Mouse (Mus musculus): ENCODE measurements at regions not wholly inside any gene's neighbourhood (a gene's known extent, or its start where the extent isn't known, plus 50 kb on each side); places are given as distances from the start of the nearest gene placed in this dataset.

- DNase-seq (ENCODE audit: low read depth, low spot score) = no peak
Measured at GRCm38 (mm10) chr13:60299076-60299475, 121.9 kb upstream of the Gas1 start.

DNA sequence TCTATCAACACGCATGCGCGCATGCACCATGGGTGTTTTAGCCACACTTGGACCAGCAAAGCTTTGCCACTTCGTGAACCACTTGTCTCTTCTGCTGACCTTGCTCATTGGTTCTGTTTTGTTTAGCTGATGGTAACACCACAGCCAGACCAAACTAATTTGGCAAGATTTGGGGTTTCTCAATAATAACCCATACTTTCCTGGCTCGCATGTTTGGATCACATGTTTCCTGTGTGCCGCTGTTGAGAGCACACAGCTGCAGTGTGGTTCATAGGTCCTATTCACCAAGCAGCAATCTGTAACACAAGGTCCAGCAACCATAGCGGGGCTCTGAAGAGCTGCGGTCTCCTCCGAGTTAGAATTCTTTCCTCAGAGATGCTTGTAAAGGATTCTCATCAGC is 126.4 kb upstream of the Gas1 start:
- DNase-seq (ENCODE audit: low read depth, low spot score) = no peak

DNA sequence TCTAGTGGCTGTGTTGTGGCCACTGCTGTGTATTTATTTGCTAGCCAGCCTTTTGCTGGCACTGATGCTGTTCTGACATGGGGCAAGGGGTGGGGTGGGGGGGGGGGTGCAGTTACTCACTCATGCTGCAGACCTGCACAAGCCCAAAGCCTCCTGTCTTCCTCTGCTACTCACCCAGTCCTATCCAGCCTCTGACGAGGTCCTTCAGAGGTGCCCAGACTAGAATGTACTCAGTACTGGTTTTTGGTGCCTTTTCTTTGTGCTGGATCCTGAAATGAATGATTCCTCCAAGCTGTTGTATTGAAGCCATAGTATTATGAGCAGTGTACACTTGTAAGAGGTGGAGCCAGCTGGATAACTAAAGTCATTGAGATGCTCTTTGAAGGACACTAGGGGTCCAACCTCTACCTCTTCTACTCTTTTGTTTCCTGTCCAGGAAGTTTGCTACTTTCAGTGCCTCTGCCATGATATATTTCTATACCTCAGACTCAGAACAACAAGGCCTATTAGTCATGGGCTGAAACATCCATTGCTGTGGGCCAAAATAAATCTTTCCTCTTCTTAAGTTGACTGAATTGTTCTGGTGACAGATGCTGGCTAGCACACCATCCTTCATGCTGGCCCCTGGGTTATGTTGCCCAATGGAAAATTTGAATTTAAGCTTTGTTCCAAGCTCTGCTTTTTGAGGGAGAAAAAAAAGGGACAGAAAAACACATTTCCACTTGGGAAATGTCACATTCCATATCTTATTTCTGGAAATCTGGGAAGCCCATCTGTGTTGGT is 128.1 kb upstream of the Gas1 start:
- no peak for DNase-seq (ENCODE audit: low read depth, low spot score)

- DNase-seq (ENCODE audit: low read depth, low spot score) = no peak
Measured at GRCm38 (mm10) chr13:60308062-60308801, 131.1 kb upstream of the Gas1 start.

- no peak for DNase-seq (ENCODE audit: low read depth, low spot score)
Measured at GRCm38 (mm10) chr13:60309482-60309881, 132.3 kb upstream of the Gas1 start.

DNA sequence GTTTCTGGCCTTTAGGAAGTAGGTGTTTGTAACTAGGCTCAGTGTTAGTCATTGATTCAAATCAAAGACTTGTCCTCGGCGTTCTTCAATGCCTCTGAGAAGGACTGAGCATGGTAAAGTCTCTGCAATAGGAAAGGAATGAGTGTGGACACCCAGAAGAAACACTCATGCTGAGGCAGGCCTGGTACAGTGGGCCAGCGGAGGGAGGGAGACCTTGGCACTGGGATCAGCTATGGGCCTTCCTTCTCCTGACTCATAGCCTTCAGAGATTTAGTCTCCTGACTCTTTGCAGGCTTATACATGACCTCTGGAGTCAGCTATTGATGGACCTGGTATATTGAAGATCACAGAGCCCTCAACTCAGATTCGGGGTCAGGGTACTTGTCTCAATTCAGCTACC is 132.8 kb upstream of the Gas1 start:
- no peak for DNase-seq (ENCODE audit: low read depth, low spot score)

DNA sequence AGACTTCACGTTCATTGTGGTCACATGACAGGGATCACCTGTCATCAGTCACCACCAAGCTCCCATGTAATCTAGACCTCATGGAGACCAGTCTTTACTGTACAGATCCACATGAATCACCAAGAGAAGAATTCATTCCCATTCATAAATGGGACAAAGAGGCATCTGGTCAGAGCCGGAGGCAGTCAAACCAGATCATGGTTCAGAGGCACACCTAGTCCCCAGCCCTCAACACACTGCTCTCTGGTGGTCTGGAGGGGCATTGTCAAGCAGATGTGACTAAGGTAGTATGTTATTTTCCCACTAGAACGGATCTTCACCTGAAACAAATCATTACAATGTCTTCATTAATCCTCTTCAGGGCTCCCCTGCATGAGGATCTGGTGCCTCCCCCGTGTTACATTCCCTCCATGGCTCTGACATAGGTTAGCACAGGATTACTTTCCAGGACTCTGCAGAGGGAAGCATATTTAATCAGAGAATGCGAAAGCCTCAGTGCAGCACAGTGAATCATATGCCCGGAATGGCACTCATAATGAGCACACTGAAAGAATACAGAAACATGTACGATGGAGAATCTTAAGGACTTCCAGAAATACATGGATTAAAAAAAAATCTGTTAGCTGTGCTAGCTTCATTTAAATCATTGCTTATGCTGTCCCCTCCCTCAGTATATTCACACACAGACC is 135.4 kb upstream of the Gas1 start:
- DNase-seq (ENCODE audit: low read depth, low spot score) = peak; percentile 32

DNA sequence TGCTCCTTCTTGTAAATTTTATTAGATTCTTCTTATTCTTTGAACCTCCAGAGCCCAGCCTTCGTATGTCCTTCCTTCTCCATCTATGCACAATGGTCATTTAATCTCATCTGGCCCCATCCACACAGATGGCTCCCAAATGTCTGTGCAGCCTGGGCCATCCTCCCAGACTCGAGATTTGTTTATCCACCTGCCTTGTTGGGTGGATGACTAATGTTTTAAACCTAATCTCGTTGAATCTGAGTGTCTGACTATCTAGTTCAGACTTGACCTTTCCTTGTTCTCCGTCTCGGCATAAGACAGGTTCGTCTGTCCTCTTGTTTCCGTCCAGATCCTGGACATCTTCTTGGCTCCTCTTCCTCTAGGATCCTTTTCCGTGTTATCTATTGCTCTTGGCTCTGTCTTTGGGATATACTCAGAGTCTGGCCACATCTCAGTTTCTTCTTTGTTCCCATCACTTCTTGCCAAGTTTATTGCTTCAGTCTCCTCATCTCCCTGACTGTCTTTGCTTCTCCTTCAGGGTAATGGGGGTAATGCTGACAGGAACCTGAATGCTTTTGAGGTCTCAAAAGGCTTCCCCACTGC is 141.4 kb upstream of the Gas1 start:
- DNase-seq (ENCODE audit: low read depth, low spot score) = no peak

- no peak for DNase-seq (ENCODE audit: low read depth, low spot score)
Measured at GRCm38 (mm10) chr13:60319268-60319667, 142.1 kb upstream of the Gas1 start.

DNA sequence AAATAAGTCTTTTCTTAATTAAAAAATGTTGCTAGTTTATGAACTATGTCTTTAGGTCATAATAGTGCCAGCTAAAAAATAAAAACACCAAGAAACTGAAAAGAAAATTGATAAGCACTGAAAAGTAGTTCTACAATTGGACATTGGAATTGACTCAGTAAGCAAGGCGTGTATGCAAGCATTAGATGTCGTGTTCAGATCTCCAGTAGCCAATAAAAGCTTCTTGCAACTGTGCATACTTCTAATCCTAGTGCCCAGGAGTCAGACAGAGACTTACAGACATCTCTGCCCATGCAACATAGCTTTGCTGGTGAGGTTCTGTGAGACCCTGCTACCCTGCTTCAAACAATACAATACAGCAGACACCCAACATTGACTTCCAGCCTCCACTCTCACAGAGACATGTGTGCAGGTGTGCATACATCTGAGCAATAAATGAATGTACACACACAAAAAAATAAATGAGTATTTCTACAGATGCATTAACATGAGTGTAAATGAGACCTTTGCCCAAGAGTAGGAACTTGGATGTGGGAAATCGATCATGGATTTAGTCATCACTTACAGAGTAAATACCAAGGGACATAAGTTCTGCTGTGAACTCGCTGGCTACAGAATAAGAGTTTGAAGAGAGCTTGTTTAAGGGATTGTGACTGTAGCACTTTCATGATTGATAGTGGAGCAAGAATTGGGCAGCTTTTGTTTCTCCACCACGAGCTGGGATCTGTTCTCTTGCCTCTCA is 142.9 kb upstream of the Gas1 start:
- no peak for DNase-seq (ENCODE audit: low read depth, low spot score)

GRCm38 (mm10) chr13:60322579-60322978 is 145.4 kb upstream of the Gas1 start:
- DNase-seq (ENCODE audit: low read depth, low spot score) = no peak

- DNase-seq (ENCODE audit: low read depth, low spot score) = no peak
Measured at GRCm38 (mm10) chr13:60330475-60331258, 153.5 kb upstream of the Gas1 start.

GRCm38 (mm10) chr13:60336196-60336595 is 159.0 kb upstream of the Gas1 start:
- peak; percentile 28 for DNase-seq (ENCODE audit: low read depth, low spot score)

- no peak for DNase-seq (ENCODE audit: low read depth, low spot score)
Measured at GRCm38 (mm10) chr13:60337383-60337782, 160.2 kb upstream of the Gas1 start.

DNA sequence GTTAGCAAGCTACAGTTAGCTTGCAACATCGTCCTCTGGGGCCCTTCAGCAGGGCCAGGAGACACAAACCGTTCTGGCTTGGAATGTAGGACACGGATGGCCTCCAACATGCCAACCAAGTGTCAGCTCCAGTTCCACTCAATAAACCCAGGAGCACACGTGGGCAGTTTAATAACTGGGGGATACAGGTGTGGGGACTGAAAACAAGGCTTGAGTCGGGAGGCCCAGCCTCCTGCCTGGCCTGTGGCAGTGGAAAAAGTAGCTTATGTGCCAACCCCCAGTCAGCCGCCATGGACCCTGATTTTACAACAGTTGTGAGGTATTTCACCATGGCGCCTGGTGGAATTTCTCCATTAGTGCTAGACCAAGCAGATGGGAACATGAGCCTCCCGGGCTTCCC is 160.9 kb upstream of the Gas1 start:
- no peak for DNase-seq (ENCODE audit: low read depth, low spot score)

- no peak for DNase-seq (ENCODE audit: low read depth, low spot score)
Measured at GRCm38 (mm10) chr13:60340068-60340467, 162.9 kb upstream of the Gas1 start.

DNA sequence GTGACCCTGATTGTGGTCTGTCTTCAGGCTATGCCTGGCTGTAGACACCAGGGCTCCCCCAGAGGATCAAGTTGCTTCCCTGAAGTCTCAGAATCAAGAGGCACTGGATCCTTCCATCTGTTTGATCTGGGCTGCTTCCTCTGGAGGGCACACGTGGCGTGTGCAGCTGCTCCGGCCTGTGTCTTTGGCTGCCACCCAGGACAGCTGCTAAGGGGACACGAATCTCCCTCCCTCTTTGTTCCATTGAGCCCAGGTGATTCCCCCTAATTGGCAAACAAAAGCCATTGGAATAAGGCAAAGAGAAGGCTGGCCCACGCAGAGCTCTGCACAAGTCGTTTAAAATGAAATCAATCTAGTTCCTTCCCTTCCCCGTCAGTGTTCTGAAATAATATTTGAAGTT is 170.7 kb upstream of the Gas1 start:
- DNase-seq (ENCODE audit: low read depth, low spot score) = no peak

DNA sequence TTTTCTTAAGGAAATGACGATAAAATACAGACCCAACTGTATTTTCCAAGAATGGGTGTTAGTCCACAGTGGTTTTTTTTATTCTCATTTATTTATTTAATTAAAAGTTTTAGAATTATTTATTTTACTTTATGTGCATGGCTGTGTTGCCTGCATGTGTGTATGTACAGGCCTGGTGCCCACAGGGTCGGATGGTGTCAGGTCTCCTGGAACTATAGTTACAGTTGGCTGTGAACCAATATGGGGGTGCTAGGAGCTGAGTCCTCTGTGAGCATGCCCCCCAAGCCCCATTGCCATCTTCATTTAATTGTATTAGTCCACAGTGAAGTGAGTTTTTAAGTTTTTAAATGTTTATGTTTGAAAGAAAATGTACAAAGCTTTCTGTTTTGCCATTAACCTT is 171.3 kb upstream of the Gas1 start:
- no peak for DNase-seq (ENCODE audit: low read depth, low spot score)

- peak; percentile 45 for DNase-seq (ENCODE audit: low read depth, low spot score)
Measured at GRCm38 (mm10) chr13:60355707-60356490, 178.7 kb upstream of the Gas1 start.

Measured in ZHBTc4 (cell line).